Mouse (Mus musculus) embryonic facial prominence, embryonic 13.5 days (tissue): ENCODE measurements around the gene Meiob. TPM values are rescaled to one million over a fixed set of nuclear protein-coding genes. Genes with fewer than 3 reads are reported as not detected.

ENCODE experiments used
- polyA plus RNA-seq: library from polyadenylated mRNA; unstranded; fragments of >200 nt; fragmentation: Nextera tagmentation; extraction: Ambion mirVana; gene quantifications from 2 replicates; pipeline ENCODE4 v1.2.1, GENCODE M21; 2015

The Meiob gene
- polyA plus RNA-seq, 1 experiment from 2014 or later, result not detected

Other genes with a start within 250 kb of the Meiob start
- 60.9 and 69.9 TPM in 2 replicates for gene Tsc2, start 171.7 kb upstream of the Meiob start, polyA plus RNA-seq
- 24.2 TPM in 2 replicates for gene Nthl1, start 171.6 kb upstream of the Meiob start, polyA plus RNA-seq
- 50.2 and 50.4 TPM in 2 replicates for gene Slc9a3r2, start 154.0 kb upstream of the Meiob start, polyA plus RNA-seq
- gene Npw, start 145.8 kb upstream of the Meiob start, polyA plus RNA-seq, result 0.74 and 1.2 TPM in 2 replicates
- 21.4 and 22.1 TPM in 2 replicates for gene Zfp598, start 134.6 kb upstream of the Meiob start, polyA plus RNA-seq
- gene Syngr3, start 114.3 kb upstream of the Meiob start, polyA plus RNA-seq, result 4.6 and 4.9 TPM in 2 replicates
- gene Gfer, start 108.1 kb upstream of the Meiob start, polyA plus RNA-seq, result 43.8 and 49.0 TPM in 2 replicates
- 2.6 and 3.5 TPM in 2 replicates for gene Noxo1, start 108.1 kb upstream of the Meiob start, polyA plus RNA-seq
- 74.2 and 81.6 TPM in 2 replicates for gene Tbl3, start 96.6 kb upstream of the Meiob start, polyA plus RNA-seq
- 0.20 and 0.23 TPM in 2 replicates for gene Rnf151, start 86.2 kb upstream of the Meiob start, polyA plus RNA-seq
- gene Rps2, start 86.2 kb upstream of the Meiob start, polyA plus RNA-seq, result 1,313 and 1,443 TPM in 2 replicates
- gene Ndufb10, start 79.8 kb upstream of the Meiob start, polyA plus RNA-seq, result 217 and 229 TPM in 2 replicates
- not detected in 2 replicates for gene Rpl3l, start 76.5 kb upstream of the Meiob start, polyA plus RNA-seq
- 27.8 and 27.9 TPM in 2 replicates for gene Msrb1, start 67.6 kb upstream of the Meiob start, polyA plus RNA-seq
- gene Hs3st6, start 51.3 kb upstream of the Meiob start, polyA plus RNA-seq, result 17.9 and 21.6 TPM in 2 replicates
- gene Hagh, start 35.9 kb downstream of the Meiob start, polyA plus RNA-seq, result 28.3 and 28.4 TPM in 2 replicates
- gene Fahd1, start 46.1 kb downstream of the Meiob start, polyA plus RNA-seq, result 20.3 and 22.4 TPM in 2 replicates
- 0.37 and 0.42 TPM in 2 replicates for gene Igfals, start 61.7 kb downstream of the Meiob start, polyA plus RNA-seq
- 46.3 and 51.5 TPM in 2 replicates for gene Nubp2, start 82.1 kb downstream of the Meiob start, polyA plus RNA-seq
- 39.3 and 43.2 TPM in 2 replicates for gene Spsb3, start 82.4 kb downstream of the Meiob start, polyA plus RNA-seq
- 31.9 and 34.4 TPM in 2 replicates for gene Eme2, start 90.8 kb downstream of the Meiob start, polyA plus RNA-seq
- gene Mrps34, start 90.8 kb downstream of the Meiob start, polyA plus RNA-seq, result 86.1 and 93.0 TPM in 2 replicates
- gene Nme3, start 92.2 kb downstream of the Meiob start, polyA plus RNA-seq, result 48.9 and 58.2 TPM in 2 replicates
- gene Mapk8ip3, start 132.7 kb downstream of the Meiob start, polyA plus RNA-seq, result 41.6 and 43.0 TPM in 2 replicates
- gene Jpt2, start 156.4 kb downstream of the Meiob start, polyA plus RNA-seq, result 217 and 236 TPM in 2 replicates
- gene Cramp1l, start 211.5 kb downstream of the Meiob start, polyA plus RNA-seq, result 8.5 and 9.7 TPM in 2 replicates
- gene Ift140, start 211.8 kb downstream of the Meiob start, polyA plus RNA-seq, result 22.0 and 26.2 TPM in 2 replicates